Mouse (Mus musculus): Measurements from ENCODE around the gene Rapgef1. TPM values are rescaled to one million over a fixed set of nuclear protein-coding genes. Genes with fewer than 3 reads are reported as not detected.

Rapgef1 gene
- polyA plus RNA-seq, 1 experiment from 2014 or later: 15.5 TPM

GRCm38 (mm10) chr2:29603930-29604329 lies 15.6 kb upstream of the Rapgef1 start:
- Histone ChIP-seq H3K27ac (replicated peaks) (no peak overlapping the region), H3K36me3 (no peaks in the 10 kb centered on the region), H3K4me1 (replicated peaks) (peaks cover 4% of the 10 kb centered on the region), H3K9ac (no peak overlapping the region), H3K4me3 (no peak overlapping the region), H3K27me3 (peaks cover 19% of the 10 kb centered on the region; the same call in 1 of the 2 replicates), H3K9me3 (no peaks in the 10 kb centered on the region), H3K4me2 (no peak overlapping the region)
- ATAC-seq (ENCODE audit: low read depth): no peak
- WGBS: 5% methylated on average over 3 of the region's 3 CpGs

- H3K36me3 ChIP-seq: no peaks in the 10 kb centered on the region
Measured at GRCm38 (mm10) chr2:29605591-29605990, 13.9 kb upstream of the Rapgef1 start.

GRCm38 (mm10) chr2:29606460-29606859 lies 13.1 kb upstream of the Rapgef1 start:
- Histone ChIP-seq H3K4me1 (replicated peaks) (peaks cover 4% of the 10 kb centered on the region), H3K9me3 (no peaks in the 10 kb centered on the region), H3K9ac (no peak overlapping the region), H3K27ac (replicated peaks) (no peak overlapping the region), H3K4me2 (no peak overlapping the region), H3K27me3 (peaks cover 19% of the 10 kb centered on the region; the same call in 1 of the 2 replicates), H3K36me3 (no peaks in the 10 kb centered on the region), H3K4me3 (no peak overlapping the region)
- 55% methylated on average over 6 of the region's 6 CpGs for WGBS
- no peak for ATAC-seq (ENCODE audit: low read depth)

More at GRCm38 (mm10) chr2:29605591-29605990, 13.9 kb upstream of the Rapgef1 start:
- no peak for ATAC-seq (ENCODE audit: low read depth)
- Histone ChIP-seq H3K9me3 (no peaks in the 10 kb centered on the region), H3K9ac (no peak overlapping the region), H3K27ac (replicated peaks) (no peak overlapping the region), H3K4me2 (no peak overlapping the region), H3K4me1 (replicated peaks) (peaks cover 4% of the 10 kb centered on the region), H3K27me3 (peaks cover 19% of the 10 kb centered on the region; the same call in 1 of the 2 replicates), H3K4me3 (no peak overlapping the region)
- WGBS: 92% methylated on average over 5 of the region's 5 CpGs

GRCm38 (mm10) chr2:29617341-29617740 lies 2.2 kb upstream of the Rapgef1 start:
- no peak overlapping the region for H3K9ac ChIP-seq
- 100% methylated on average over 1 of the region's 1 CpGs for WGBS
- no peak overlapping the region for H3K4me3 ChIP-seq
- H3K36me3 ChIP-seq: no peaks in the 10 kb centered on the region
- H3K4me1 ChIP-seq (replicated peaks): peaks cover 24% of the 10 kb centered on the region
- no peak overlapping the region for H3K4me2 ChIP-seq
- no peak for ATAC-seq (ENCODE audit: low read depth)
- no peak overlapping the region for H3K27ac ChIP-seq (replicated peaks)
- H3K9me3 ChIP-seq: no peaks in the 10 kb centered on the region
- no peaks in the 10 kb centered on the region for H3K27me3 ChIP-seq

GRCm38 (mm10) chr2:29618926-29619483 lies 515 bp upstream of the Rapgef1 start:
- 66% methylated on average over 8 of the region's 8 CpGs for WGBS
- ATAC-seq (ENCODE audit: low read depth): peak; percentile 21; the same call in 1 of the 2 replicates
- Histone ChIP-seq H3K4me3 (peak overlapping the region; percentile 85), H3K4me1 (replicated peaks) (peaks cover 38% of the 10 kb centered on the region), H3K27me3 (no peaks in the 10 kb centered on the region), H3K36me3 (no peaks in the 10 kb centered on the region), H3K9ac (no peak overlapping the region), H3K27ac (replicated peaks) (no peak overlapping the region), H3K4me2 (no peak overlapping the region), H3K9me3 (no peaks in the 10 kb centered on the region)

DNA sequence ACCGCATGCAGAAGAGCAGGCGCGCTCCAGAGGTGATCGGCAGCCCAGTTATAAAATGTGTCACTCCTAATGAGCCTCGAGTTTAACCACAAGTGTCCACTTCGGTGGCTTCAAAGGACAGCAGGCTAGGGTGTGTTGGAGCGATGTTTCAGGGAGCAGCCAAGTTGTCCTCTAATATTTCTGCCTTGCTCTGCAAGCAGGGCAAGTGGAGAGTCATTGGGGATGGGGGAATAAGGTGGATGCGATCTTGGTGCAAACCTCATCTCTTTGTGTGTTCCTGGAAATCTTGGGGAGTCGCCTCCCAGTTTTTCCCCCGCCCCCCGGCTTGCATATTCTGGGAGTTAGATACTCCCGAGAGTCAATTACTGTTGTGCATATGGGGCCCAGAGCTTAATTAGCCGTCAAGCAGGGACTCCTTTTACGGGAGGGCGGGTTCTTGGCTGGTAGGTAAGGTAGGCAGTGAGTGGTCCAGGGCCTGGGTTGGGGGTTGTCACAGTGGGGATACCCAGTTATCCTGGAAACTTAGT lies 844 bp downstream of the Rapgef1 start:
- Histone ChIP-seq H3K4me2 (peak overlapping the region; percentile 85), H3K27ac (replicated peaks) (peak overlapping the region; percentile 93), H3K9me3 (no peaks in the 10 kb centered on the region), H3K9ac (peak overlapping the region; percentile 91), H3K27me3 (no peaks in the 10 kb centered on the region), H3K4me3 (peak overlapping the region; percentile 85), H3K36me3 (no peaks in the 10 kb centered on the region), H3K4me1 (replicated peaks) (peaks cover 48% of the 10 kb centered on the region)
- ATAC-seq (ENCODE audit: low read depth): peak; percentile 40; the same call in 1 of the 2 replicates
- under 1% methylated on average over 15 of the region's 15 CpGs for WGBS

GRCm38 (mm10) chr2:29621163-29621562 lies 1.6 kb downstream of the Rapgef1 start:
- Histone ChIP-seq H3K9ac (peak overlapping the region; percentile 91), H3K27me3 (no peaks in the 10 kb centered on the region), H3K9me3 (no peaks in the 10 kb centered on the region), H3K4me1 (replicated peaks) (peaks cover 48% of the 10 kb centered on the region), H3K4me3 (peak overlapping the region; percentile 85), H3K27ac (replicated peaks) (no peak overlapping the region), H3K4me2 (peak overlapping the region; percentile 85), H3K36me3 (no peaks in the 10 kb centered on the region)
- no peak for ATAC-seq (ENCODE audit: low read depth)
- WGBS: 67% methylated on average over 10 of the region's 10 CpGs

DNA sequence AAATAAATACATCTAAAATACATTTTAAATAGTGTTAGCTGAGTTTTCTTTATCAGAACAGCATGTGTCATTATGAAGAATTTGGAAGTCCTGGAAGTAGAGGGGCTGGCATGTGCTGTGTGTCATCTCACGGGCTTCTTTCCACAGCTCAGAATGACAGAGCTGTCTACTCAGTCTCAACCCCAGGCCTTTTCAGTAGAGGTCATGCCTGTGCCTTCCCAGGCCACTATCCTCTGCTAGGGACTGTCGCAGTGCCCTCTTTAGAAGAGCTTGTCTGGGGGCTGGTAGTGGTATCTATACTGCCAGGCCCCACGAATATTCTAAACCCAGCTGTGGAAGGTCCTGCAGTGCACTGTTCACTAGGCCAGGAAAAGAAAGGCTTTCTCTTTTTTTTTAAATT lies 2.1 kb downstream of the Rapgef1 start:
- Histone ChIP-seq H3K9me3 (no peaks in the 10 kb centered on the region), H3K4me3 (no peak overlapping the region), H3K36me3 (no peaks in the 10 kb centered on the region), H3K4me1 (replicated peaks) (peaks cover 48% of the 10 kb centered on the region), H3K27ac (replicated peaks) (no peak overlapping the region), H3K4me2 (peak overlapping the region; percentile 85), H3K27me3 (no peaks in the 10 kb centered on the region), H3K9ac (no peak overlapping the region)
- 88% methylated on average over 3 of the region's 3 CpGs for WGBS
- no peak for ATAC-seq (ENCODE audit: low read depth)

GRCm38 (mm10) chr2:29622126-29623005 lies 2.8 kb downstream of the Rapgef1 start:
- no peak for ATAC-seq (ENCODE audit: low read depth)
- Histone ChIP-seq H3K9ac (no peak overlapping the region), H3K36me3 (no peaks in the 10 kb centered on the region), H3K4me3 (no peak overlapping the region), H3K4me1 (replicated peaks) (peaks cover 49% of the 10 kb centered on the region), H3K27ac (replicated peaks) (no peak overlapping the region), H3K4me2 (no peak overlapping the region), H3K27me3 (no peaks in the 10 kb centered on the region), H3K9me3 (no peaks in the 10 kb centered on the region)
- WGBS: 88% methylated on average over 10 of the region's 10 CpGs

GRCm38 (mm10) chr2:29623247-29624090 lies 3.9 kb downstream of the Rapgef1 start:
- ATAC-seq (ENCODE audit: low read depth): no peak
- Histone ChIP-seq H3K36me3 (no peaks in the 10 kb centered on the region), H3K4me3 (no peak overlapping the region), H3K27ac (replicated peaks) (no peak overlapping the region), H3K9ac (no peak overlapping the region), H3K4me2 (no peak overlapping the region), H3K9me3 (no peaks in the 10 kb centered on the region), H3K4me1 (replicated peaks) (peaks cover 60% of the 10 kb centered on the region), H3K27me3 (no peaks in the 10 kb centered on the region)
- WGBS: 75% methylated on average over 9 of the region's 9 CpGs

- WGBS: 85% methylated on average over 4 of the region's 4 CpGs
- Histone ChIP-seq H3K36me3 (no peaks in the 10 kb centered on the region), H3K27ac (replicated peaks) (no peak overlapping the region), H3K4me1 (replicated peaks) (peaks cover 67% of the 10 kb centered on the region), H3K27me3 (no peaks in the 10 kb centered on the region), H3K4me2 (no peak overlapping the region), H3K9me3 (no peaks in the 10 kb centered on the region), H3K4me3 (no peak overlapping the region), H3K9ac (no peak overlapping the region)
- no peak for ATAC-seq (ENCODE audit: low read depth)
Measured at GRCm38 (mm10) chr2:29624091-29624608, 4.6 kb downstream of the Rapgef1 start.

Measured in neural tube, embryonic 13.5 days (tissue).